Mouse (Mus musculus) activated CD4-positive, CD25-positive, alpha-beta regulatory T cell (primary cell): ENCODE data around the gene Cracr2b. TPM values are rescaled to one million over a fixed set of nuclear protein-coding genes. Genes with fewer than 3 reads are reported as not detected.

Experiments used
- polyA plus RNA-seq, 2 experiments: library from polyadenylated mRNA; unstranded; fragments of 100-300 nt; shearing (Covaris generic); gene quantifications; one replicate each; pipeline ENCODE4 v1.2.1; 2017

Cracr2b gene
- under 1 TPM in 1 of 2 experiments, not detected in 1; 0.59 TPM for polyA plus RNA-seq

DNA sequence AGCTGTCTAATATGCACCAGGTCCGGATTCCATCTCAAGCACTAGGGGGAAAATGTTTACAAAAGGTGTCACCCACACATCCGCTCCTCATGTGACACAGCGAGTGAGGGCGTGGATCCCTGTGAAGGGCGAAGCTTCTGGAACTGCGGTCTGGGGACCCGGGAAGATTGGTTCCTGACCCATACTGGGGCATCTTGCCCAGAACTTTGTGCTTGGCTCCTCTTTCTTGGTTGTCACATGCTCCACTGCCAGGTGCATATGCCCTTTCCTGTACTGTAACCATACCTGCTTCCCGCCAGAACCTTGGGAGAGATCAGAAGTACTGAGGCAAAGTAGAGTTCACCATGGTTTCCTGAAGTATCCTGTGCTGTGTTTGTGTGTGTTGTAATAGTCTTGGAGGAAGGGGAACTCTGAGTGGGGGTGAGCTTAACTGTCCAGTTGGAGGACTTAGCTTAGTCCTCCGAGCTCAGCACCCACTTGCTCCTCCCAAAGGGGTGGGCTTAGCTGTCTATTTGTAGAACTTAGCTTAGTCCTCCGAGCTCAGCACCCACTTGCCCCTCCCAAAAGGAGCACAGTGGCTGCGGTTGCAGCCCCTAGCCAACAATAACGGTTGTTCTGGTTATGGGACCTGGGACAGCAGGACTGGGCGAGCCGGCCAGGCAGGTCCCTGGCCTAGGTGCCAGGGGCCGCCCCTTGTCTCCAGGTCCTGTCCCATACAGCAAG lies at the start of gene Cracr2b:
TSS of gene Cracr2b (plus strand) at position 704 of the 723 bp plus-strand sequence.

GRCm38 (mm10) chr7:141413809-141414584 lies 46.9 kb upstream of the Cracr2b start, which contains the start of gene Gatd1:
Gatd1 (minus strand) TSS chr7:141414136.

GRCm38 (mm10) chr7:141429310-141429709 lies 31.6 kb upstream of the Cracr2b start, which contains the start of gene Cend1:
Cend1 (minus strand) TSS chr7:141429491.

DNA sequence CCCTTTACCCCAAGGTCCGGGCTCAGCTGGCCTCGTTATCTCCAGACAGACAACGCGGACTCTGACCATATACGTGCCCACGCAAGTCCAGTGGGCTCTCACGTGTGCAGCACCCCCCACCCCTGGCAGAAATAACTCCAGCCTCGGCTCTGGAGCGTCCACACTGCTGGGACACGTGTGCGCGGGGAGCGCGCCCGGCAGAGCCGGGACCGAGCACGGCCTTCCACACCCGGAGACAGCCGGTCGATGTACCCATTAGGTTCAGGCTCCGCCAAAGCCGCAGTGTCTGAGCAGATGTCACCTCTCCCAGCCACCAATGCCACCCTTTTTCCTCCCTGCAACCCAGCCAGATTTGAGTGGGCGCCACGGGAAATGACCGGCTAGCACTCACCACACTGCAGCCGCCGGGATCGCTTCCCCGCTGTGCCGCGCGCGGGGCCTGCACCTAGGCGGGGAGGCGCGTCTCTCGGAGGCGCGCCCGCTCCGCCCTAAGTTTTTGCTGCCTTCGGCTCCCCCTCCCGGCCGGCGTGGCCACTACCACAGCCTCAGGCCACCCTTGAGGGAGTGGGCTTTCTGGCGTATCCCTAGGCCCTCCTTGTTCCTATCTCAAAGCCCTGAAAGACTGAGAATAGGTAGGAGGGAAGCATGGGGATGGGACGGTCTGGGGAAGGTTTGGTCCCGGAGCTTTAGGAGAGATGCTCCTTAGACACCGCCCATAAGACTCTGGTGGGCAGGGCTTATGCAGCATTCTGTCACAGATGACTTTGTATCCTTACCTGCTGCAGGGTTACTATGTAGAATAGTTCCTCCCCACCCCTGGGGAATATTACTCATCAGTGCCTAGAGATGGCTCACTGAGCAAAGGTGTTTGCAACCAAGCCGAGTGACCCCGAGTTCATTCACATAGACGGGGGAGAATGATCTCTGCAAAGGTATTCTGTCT lies 23.4 kb upstream of the Cracr2b start, which contains the start of gene Slc25a22:
TSS of gene Slc25a22 (minus strand) at position 715 of the 943 bp plus-strand sequence.

DNA sequence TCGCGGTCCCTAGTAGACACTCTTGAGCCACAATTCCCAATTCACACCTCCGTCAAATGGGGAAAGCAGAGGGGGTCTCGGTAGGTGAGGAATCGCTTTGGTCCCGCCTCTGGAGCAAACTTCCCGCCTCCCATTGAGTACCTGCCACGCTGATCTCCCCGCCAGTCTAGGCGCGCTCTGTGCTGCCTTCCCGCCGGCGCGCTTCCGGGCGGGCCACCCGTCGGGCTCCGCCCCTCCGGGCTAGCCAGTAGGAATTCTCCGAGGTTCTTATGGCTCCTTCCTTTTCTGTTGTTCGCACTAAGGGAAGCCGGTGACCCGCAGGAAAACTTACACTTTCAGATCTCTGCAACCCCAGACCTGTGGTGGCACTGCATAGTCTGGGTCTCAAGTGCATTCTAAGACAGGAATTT lies 17.1 kb upstream of the Cracr2b start, which contains the start of gene Pidd1:
TSS of gene Pidd1 (minus strand) at position 198 of the 410 bp plus-strand sequence.

DNA sequence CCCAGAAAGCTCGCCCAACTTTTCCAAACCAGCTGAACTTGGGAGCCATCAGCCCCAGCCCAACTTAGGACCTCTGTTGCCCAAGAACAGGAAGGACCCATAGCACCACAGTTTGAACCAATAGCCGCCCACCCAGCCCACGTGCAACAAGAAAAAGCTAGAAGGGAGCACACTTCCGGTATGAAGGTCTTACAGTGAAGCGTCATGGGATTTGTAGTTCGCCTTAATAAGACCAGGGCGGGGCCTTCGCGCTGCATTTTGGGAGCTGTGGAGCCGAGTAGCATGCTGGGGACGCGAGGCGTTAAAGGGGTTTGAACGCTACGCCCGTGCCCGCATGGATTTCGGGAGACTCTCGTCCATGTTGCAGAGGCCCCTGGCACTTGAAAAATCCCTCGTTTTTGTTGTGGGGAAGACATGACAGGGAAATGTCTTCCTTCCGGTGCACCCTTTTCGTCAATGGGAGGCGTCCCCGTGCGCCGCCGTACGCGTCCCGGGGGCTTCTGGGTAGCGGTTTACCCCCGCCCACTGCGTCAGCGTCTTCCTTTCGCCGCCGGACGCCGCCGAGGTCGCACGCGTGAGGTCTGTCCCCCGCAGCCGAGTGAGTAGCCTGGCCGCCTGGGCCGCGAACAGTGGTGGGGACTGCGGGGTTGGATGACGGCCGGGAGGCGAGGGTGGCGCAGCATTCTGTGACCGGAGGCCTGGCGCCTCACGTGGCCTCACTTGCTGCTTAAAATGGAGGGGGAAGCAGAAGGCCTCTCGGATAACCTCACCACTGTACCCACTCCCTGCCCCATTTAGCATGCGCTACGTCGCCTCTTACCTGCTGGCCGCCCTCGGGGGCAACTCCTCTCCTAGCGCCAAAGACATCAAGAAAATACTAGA lies 13.5 kb upstream of the Cracr2b start, which contains the start of gene Rplp2:
TSS of gene Rplp2 (plus strand) at position 261 of the 882 bp plus-strand sequence.

DNA sequence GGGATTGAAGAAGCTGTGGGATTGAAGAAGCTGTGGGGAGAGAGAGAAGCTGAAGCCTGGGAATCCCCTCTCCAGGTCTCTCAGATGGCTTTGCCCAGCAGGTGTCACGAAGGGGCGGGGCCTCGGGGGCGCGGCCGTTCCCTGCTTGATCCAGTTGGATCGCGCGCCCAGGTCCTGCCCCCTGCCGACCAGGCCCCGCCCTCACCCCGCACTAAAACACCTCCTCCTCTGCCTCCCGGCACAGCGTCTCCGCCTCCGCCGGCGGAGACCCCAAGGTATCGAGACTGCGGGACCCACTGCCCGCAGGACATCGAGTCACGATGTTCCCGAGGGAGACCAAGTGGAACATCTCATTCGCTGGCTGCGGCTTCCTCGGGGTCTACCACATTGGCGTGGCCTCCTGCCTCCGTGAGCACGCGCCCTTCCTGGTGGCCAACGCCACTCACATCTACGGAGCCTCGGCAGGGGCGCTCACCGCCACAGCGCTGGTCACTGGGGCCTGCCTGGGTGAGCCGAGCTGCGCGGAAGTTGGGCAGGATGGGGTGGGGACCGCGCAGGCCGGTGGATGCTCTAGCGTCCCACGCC lies 5.8 kb upstream of the Cracr2b start, which contains the start of gene Pnpla2:
TSS of gene Pnpla2 (plus strand) at position 232 of the 585 bp plus-strand sequence.

DNA sequence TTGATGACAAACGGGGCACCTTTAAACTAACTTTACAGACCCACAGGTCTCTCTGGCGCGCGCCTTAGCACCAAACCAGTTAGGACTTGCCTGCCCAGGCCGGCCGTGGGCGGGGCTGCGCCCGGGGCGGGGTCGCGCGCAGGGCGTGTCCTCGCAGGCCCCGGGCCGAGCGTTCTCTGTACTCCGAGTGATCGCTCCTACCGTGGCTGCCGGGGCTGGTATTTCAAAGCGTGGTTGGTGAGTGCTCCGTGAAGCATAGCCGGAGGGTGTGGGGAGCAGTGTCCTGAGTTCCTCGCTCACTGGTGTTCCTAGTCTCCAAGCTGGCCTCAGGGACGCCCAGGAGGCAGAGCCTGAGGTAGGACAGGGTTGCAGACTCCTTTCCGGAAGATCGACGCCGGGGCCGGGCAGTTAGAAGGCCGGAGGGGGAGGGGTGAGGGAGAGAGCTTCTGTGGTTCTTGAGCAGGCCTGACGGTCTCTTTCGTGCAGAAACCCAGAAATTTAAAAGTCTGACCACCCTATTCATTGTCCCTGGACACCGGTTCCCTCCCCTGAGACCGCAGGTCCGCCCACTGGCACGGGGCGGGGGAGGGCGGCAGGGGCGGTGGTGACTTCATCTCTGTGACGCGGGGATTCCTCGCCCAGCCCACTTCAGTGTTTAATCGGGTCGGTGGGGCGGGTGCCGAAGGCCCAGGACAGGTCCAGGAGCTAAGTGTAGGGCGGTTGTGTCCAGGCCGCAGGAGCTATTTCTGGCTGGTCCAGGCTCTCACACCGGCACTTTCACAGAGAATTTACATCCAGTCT lies 6.5 kb downstream of the Cracr2b start, which contains the start of gene Cd151:
TSS of gene Cd151 (plus strand) at position 163 of the 801 bp plus-strand sequence.

GRCm38 (mm10) chr7:141475011-141475804 lies 14.3 kb downstream of the Cracr2b start, which contains the start of the genes Polr2l and Tspan4:
Polr2l (minus strand) TSS chr7:141475132.
Tspan4 (plus strand) TSS chr7:141475240.

Other genes starting within 250 kb of the Cracr2b start
- gene Lmntd2, start 247.0 kb upstream of the Cracr2b start, polyA plus RNA-seq, result 1 to 10 TPM; 8.3 to 9.9 TPM
- gene Rassf7, start 245.2 kb upstream of the Cracr2b start, polyA plus RNA-seq, result 10 to 100 TPM; 18.6 to 23.4 TPM
- gene Phrf1, start 232.3 kb upstream of the Cracr2b start, polyA plus RNA-seq, result 10 to 100 TPM; 55.5 to 85.8 TPM
- gene Irf7, start 194.6 kb upstream of the Cracr2b start, polyA plus RNA-seq, result 100 to 1,000 TPM; 105 to 126 TPM
- gene Cdhr5, start 184.3 kb upstream of the Cracr2b start, polyA plus RNA-seq, result under 1 TPM in 1 of 2 experiments, not detected in 1; 0.07 TPM
- not detected for gene Sct, start 182.0 kb upstream of the Cracr2b start, polyA plus RNA-seq
- gene Drd4, start 169.1 kb upstream of the Cracr2b start, polyA plus RNA-seq, result under 1 TPM in 1 of 2 experiments, not detected in 1; 0.06 TPM
- gene Deaf1, start 133.4 kb upstream of the Cracr2b start, polyA plus RNA-seq, result 10 to 100 TPM; 48.0 to 58.2 TPM
- 10 to 100 TPM; 37.5 to 40.6 TPM for gene Tmem80, start 133.4 kb upstream of the Cracr2b start, polyA plus RNA-seq
- gene Eps8l2, start 122.2 kb upstream of the Cracr2b start, polyA plus RNA-seq, result under 1 TPM in 1 of 2 experiments, not detected in 1; 0.09 TPM
- gene Taldo1, start 68.9 kb upstream of the Cracr2b start, polyA plus RNA-seq, result 100 to 1,000 TPM; 342 to 415 TPM
- 10 to 100 TPM; 72.8 to 73.0 TPM for gene Gatd1, start 47.0 kb upstream of the Cracr2b start, polyA plus RNA-seq
- gene Cend1, start 31.6 kb upstream of the Cracr2b start, polyA plus RNA-seq, result under 1 TPM; 0.39 to 0.96 TPM
- 10 to 100 TPM; 56.7 to 57.4 TPM for gene Slc25a22, start 23.2 kb upstream of the Cracr2b start, polyA plus RNA-seq
- gene Pidd1, start 17.1 kb upstream of the Cracr2b start, polyA plus RNA-seq, result 10 to 100 TPM; 10.4 to 10.6 TPM
- gene Rplp2, start 13.7 kb upstream of the Cracr2b start, polyA plus RNA-seq, result 1,000 to 10,000 TPM; 1,171 to 2,116 TPM
- gene Pnpla2, start 5.9 kb upstream of the Cracr2b start, polyA plus RNA-seq, result 10 to 100 TPM; 88.2 to 90.1 TPM
- gene Cd151, start 6.3 kb downstream of the Cracr2b start, polyA plus RNA-seq, result 10 to 100 TPM in 1 of 2 experiments, 1 to 10 TPM in 1; 6.6 to 10.4 TPM
- 10 to 100 TPM; 33.5 to 36.8 TPM for gene Polr2l, start 14.0 kb downstream of the Cracr2b start, polyA plus RNA-seq
- gene Tspan4, start 14.1 kb downstream of the Cracr2b start, polyA plus RNA-seq, result 1 to 10 TPM; 2.9 to 3.2 TPM
- 10 to 100 TPM; 10.7 to 19.5 TPM for gene Chid1, start 78.8 kb downstream of the Cracr2b start, polyA plus RNA-seq
- gene Ap2a2, start 101.1 kb downstream of the Cracr2b start, polyA plus RNA-seq, result 10 to 100 TPM; 35.9 to 51.1 TPM
- gene Muc6, start 194.2 kb downstream of the Cracr2b start, polyA plus RNA-seq, result under 1 TPM; 0.14 to 0.36 TPM
- gene Muc2, start 229.2 kb downstream of the Cracr2b start, polyA plus RNA-seq, result under 1 TPM; 0.16 to 0.36 TPM